Mouse (Mus musculus): ENCODE data around the gene Gins2. TPM values are rescaled to one million over a fixed set of nuclear protein-coding genes. Genes with fewer than 3 reads are reported as not detected.
A peak's percentile ranks its signal among the peaks of the same experiment; 100 is the strongest.

The Gins2 gene
- total and polyA plus RNA-seq, 3 experiments: 50.0 to 129 (median 61.2) TPM

GRCm38 (mm10) chr8:120543416-120544055 lies 45.6 kb downstream of the Gins2 start (continued):
- TF ChIP-seq CTCF (conservative IDR thresholded peaks at IDR 0.05 in 1 of 2, IDR thresholded peaks at IDR 0.05 in 1 of 2; ENCODE audit: low read depth in 2 of 2, low read length in 2 of 2) (no peak), ZKSCAN1 (IDR thresholded peaks at IDR 0.05; ENCODE audit: borderline replicate concordance, low read depth, low read length) (no peak), CHD2 (IDR thresholded peaks at IDR 0.05; ENCODE audit: low read length) (no peak; the same call in 1 of the 2 replicates), MXI1 (IDR thresholded peaks at IDR 0.05; ENCODE audit: low read depth, low read length) (no peak; the same call in 1 of the 2 replicates), TCF12 (IDR thresholded peaks at IDR 0.05; ENCODE audit: low read depth, low read length) (peak; percentile 97), MYC (IDR thresholded peaks at IDR 0.05; ENCODE audit: low read depth, low read length) (no peak), IRF4 (IDR thresholded peaks at IDR 0.05; ENCODE audit: low read depth, low read length) (peak; percentile 31)

- H3K9ac ChIP-seq (ENCODE audit: insufficient read depth, low read depth): no peak overlapping the region
- H3K4me3 ChIP-seq (replicated peaks in 1 of 3; ENCODE audit: low read depth in 2 of 3, low read length in 2 of 3, poor library complexity in 1 of 3): no peak overlapping the region
- in situ Hi-C loops (cut with MboI; ENCODE audit: low pct_ligation_motif_present, low pct_unique_long_range_greater_than_20kb, low sequenced_read_pairs): no loop called here
- TF ChIP-seq ZC3H11A (IDR thresholded peaks at IDR 0.05; ENCODE audit: low read depth, low read length) (no peak), BHLHE40 (IDR thresholded peaks at IDR 0.05; ENCODE audit: low read depth, low read length) (0 out of 2 replicates have a peak, but pooled peaks have one; percentile 31)
- peaks cover 0 to 29% of the 10 kb centered on the region in 2 experiments for H3K36me3 ChIP-seq (replicated peaks in 1 of 2; ENCODE audit: control insufficient read depth in 1 of 2, insufficient read depth in 1 of 2, low read length in 1 of 2)
- H3K4me1 ChIP-seq (ENCODE audit: control insufficient read depth in 1 of 2, insufficient read depth in 2 of 2): peaks cover 50 to 89% of the 10 kb centered on the region in 2 experiments
- dilution Hi-C loops (cut with MboI; ENCODE audit: extremely low pct_ligation_motif_present, extremely low pct_unique_long_range_greater_than_20kb, low sequenced_read_pairs): no loop called here
- H3K79me2 ChIP-seq (replicated peaks; ENCODE audit: control insufficient read depth, extremely low read depth, insufficient read depth, poor library complexity, severe bottlenecking): peaks cover 95% of the 10 kb centered on the region
- peak overlapping the region; percentile 64; the same call in 1 of the 2 replicates for H3K4me2 ChIP-seq (ENCODE audit: insufficient read depth, low read depth, poor library complexity, severe bottlenecking)
- H3K9me3 ChIP-seq (replicated peaks; ENCODE audit: low read length): no peaks in the 10 kb centered on the region
- no peak for DNase-seq (ENCODE audit: extremely low read depth)
- no peaks in the 10 kb centered on the region for H3K27me3 ChIP-seq (replicated peaks)
- H3K27ac ChIP-seq (ENCODE audit: insufficient read depth, low read depth): 0 out of 2 replicates have a peak overlapping the region, but pooled peaks have one; percentile 5
Observed at GRCm38 (mm10) chr8:120542995-120543394, 46.1 kb downstream of the Gins2 start.

- DNase-seq (ENCODE audit: extremely low read depth): no peak
- H3K4me3 ChIP-seq (replicated peaks in 1 of 3; ENCODE audit: low read depth in 2 of 3, low read length in 2 of 3, poor library complexity in 1 of 3): peak overlapping the region in 2 of 3 experiments; percentile 33 to 64
- H3K9ac ChIP-seq (ENCODE audit: insufficient read depth, low read depth): no peak overlapping the region
- H3K79me2 ChIP-seq (replicated peaks; ENCODE audit: control insufficient read depth, extremely low read depth, insufficient read depth, poor library complexity, severe bottlenecking): peaks cover 84% of the 10 kb centered on the region
- no peaks in the 10 kb centered on the region for H3K9me3 ChIP-seq (replicated peaks; ENCODE audit: low read length)
- H3K27ac ChIP-seq (ENCODE audit: insufficient read depth, low read depth): peak overlapping the region; percentile 65; the same call in 1 of the 2 replicates
- H3K4me2 ChIP-seq (ENCODE audit: insufficient read depth, low read depth, poor library complexity, severe bottlenecking): peak overlapping the region; percentile 83; the same call in 1 of the 2 replicates
- TF ChIP-seq ZMIZ1 (IDR thresholded peaks at IDR 0.05; ENCODE audit: low read depth, low read length) (no peak), MXI1 (IDR thresholded peaks at IDR 0.05; ENCODE audit: low read depth, low read length) (no peak), UBTF (IDR thresholded peaks at IDR 0.05; ENCODE audit: low read depth, low read length) (no peak), IRF4 (IDR thresholded peaks at IDR 0.05; ENCODE audit: low read depth, low read length) (no peak), TBP (conservative IDR thresholded peaks at IDR 0.05; ENCODE audit: low read depth, low read length) (no peak), ZNF384 (IDR thresholded peaks at IDR 0.05; ENCODE audit: low read depth, low read length) (no peak), USF1 (IDR thresholded peaks at IDR 0.05; ENCODE audit: low read depth, low read length) (no peak), CHD1 (IDR thresholded peaks at IDR 0.05; ENCODE audit: low read depth, low read length) (no peak), JUND (conservative IDR thresholded peaks at IDR 0.05; ENCODE audit: low read depth, low read length) (no peak), POLR2AphosphoS2 (IDR thresholded peaks at IDR 0.05; ENCODE audit: low read depth, low read length) (no peak), PAX5 (IDR thresholded peaks at IDR 0.05; ENCODE audit: low read length) (no peak), MAFK (IDR thresholded peaks at IDR 0.05; ENCODE audit: insufficient replicate concordance, low read length) (no peak), MEF2A (IDR thresholded peaks at IDR 0.05; ENCODE audit: borderline replicate concordance, low read depth, low read length) (no peak)
- H3K27me3 ChIP-seq (replicated peaks): peaks cover 14% of the 10 kb centered on the region
- peaks cover 0 to 9% of the 10 kb centered on the region in 2 experiments for H3K36me3 ChIP-seq (replicated peaks in 1 of 2; ENCODE audit: control insufficient read depth in 1 of 2, insufficient read depth in 1 of 2, low read length in 1 of 2)
- in situ Hi-C loops (cut with MboI; ENCODE audit: low pct_ligation_motif_present, low pct_unique_long_range_greater_than_20kb, low sequenced_read_pairs) (loop anchor here (5.0 to 10.0 kb wide), 2 partner anchors 133 to 215 kb away; no protein-coding TSS in a partner anchor), dilution Hi-C loops (cut with MboI; ENCODE audit: extremely low pct_ligation_motif_present, extremely low pct_unique_long_range_greater_than_20kb, low sequenced_read_pairs) (no loop called here)
- peaks cover 32 to 80% of the 10 kb centered on the region in 2 experiments for H3K4me1 ChIP-seq (ENCODE audit: control insufficient read depth in 1 of 2, insufficient read depth in 2 of 2)
Observed at GRCm38 (mm10) chr8:120539775-120540625, 49.1 kb downstream of the Gins2 start.

All from CH12.LX (cell line).